Mouse (Mus musculus): ENCODE measurements around the gene Arpc4. TPM values are rescaled to one million over a fixed set of nuclear protein-coding genes. Genes with fewer than 3 reads are reported as not detected.

Gene Arpc4
- polyA plus RNA-seq (2021; fragmentation: Nextera tagmentation): 287 and 388 TPM in 2 replicates
- long read RNA-seq, experiment 1, transcript Arpc4-204 (6 exons, 794 nt): minor isoform, 8 of 1,492 reads
- long read RNA-seq, experiment 1, transcript Arpc4-201 (6 exons, 2,270 nt): major isoform, 1,350 of 1,492 reads
- long read RNA-seq, experiment 1, partial matches to known transcripts: 116 of 1,492 reads
- long read RNA-seq, experiment 1, other reads (novel, unspliced or antisense): 16 of 1,492 reads
- long read RNA-seq, experiment 2, transcript Arpc4-201 (6 exons, 2,270 nt): major isoform, 312 of 436 reads
- long read RNA-seq, experiment 2, partial matches to known transcripts: 117 of 436 reads
- long read RNA-seq, experiment 2, other reads (novel, unspliced or antisense): 4 of 436 reads

GRCm38 (mm10) chr6:113377496-113378385 lies at the start of gene Arpc4, which contains the start of gene Tada3:
TSS of gene Arpc4 (plus strand) at chr6:113378115.
TSS of gene Tada3 (minus strand) at chr6:113377883.

GRCm38 (mm10) chr6:113343177-113344092 lies 34.5 kb upstream of the Arpc4 start, which contains the start of gene Camk1:
TSS of gene Camk1 (minus strand) at chr6:113343984.

GRCm38 (mm10) chr6:113388960-113389359 lies 11.0 kb downstream of the Arpc4 start, which contains the start of gene Ttll3:
TSS of gene Ttll3 (plus strand) at chr6:113389260.

GRCm38 (mm10) chr6:113419199-113419587 lies 41.3 kb downstream of the Arpc4 start, which contains the start of gene Rpusd3:
TSS of gene Rpusd3 (minus strand) at chr6:113419340.

GRCm38 (mm10) chr6:113435664-113436205 lies 57.8 kb downstream of the Arpc4 start, which contains the start of gene Cidec:
TSS of gene Cidec (minus strand) at chr6:113435760.

Other genes starting within 250 kb of the Arpc4 start
- gene Lhfpl4, start 182.7 kb upstream of the Arpc4 start, polyA plus RNA-seq (2021; fragmentation: Nextera tagmentation): 11.3 and 16.3 TPM in 2 replicates
- 12.2 and 14.7 TPM in 2 replicates for gene Mtmr14, start 140.3 kb upstream of the Arpc4 start, polyA plus RNA-seq (2021; fragmentation: Nextera tagmentation)
- 45.4 and 61.0 TPM in 2 replicates for gene Cpne9, start 95.8 kb upstream of the Arpc4 start, polyA plus RNA-seq (2021; fragmentation: Nextera tagmentation)
- gene Brpf1, start 71.0 kb upstream of the Arpc4 start, polyA plus RNA-seq (2021; fragmentation: Nextera tagmentation): 3.6 and 9.5 TPM in 2 replicates
- 2.1 and 4.3 TPM in 2 replicates for gene Ogg1, start 51.1 kb upstream of the Arpc4 start, polyA plus RNA-seq (2021; fragmentation: Nextera tagmentation)
- 117 and 124 TPM in 2 replicates for gene Camk1, start 34.1 kb upstream of the Arpc4 start, polyA plus RNA-seq (2021; fragmentation: Nextera tagmentation)
- gene Tada3, start 232 bp upstream of the Arpc4 start, polyA plus RNA-seq (2021; fragmentation: Nextera tagmentation): 16.2 and 28.5 TPM in 2 replicates
- 3.0 and 3.4 TPM in 2 replicates for gene Ttll3, start 11.1 kb downstream of the Arpc4 start, polyA plus RNA-seq (2021; fragmentation: Nextera tagmentation)
- gene Rpusd3, start 41.2 kb downstream of the Arpc4 start, polyA plus RNA-seq (2021; fragmentation: Nextera tagmentation): 16.2 and 16.3 TPM in 2 replicates
- not detected in 2 replicates for gene Cidec, start 57.6 kb downstream of the Arpc4 start, polyA plus RNA-seq (2021; fragmentation: Nextera tagmentation)
- gene Jagn1, start 64.5 kb downstream of the Arpc4 start, polyA plus RNA-seq (2021; fragmentation: Nextera tagmentation): 76.8 and 86.7 TPM in 2 replicates
- 0.17 and 0.43 TPM in 2 replicates for gene Il17re, start 80.4 kb downstream of the Arpc4 start, polyA plus RNA-seq (2021; fragmentation: Nextera tagmentation)
- gene Il17rc, start 93.3 kb downstream of the Arpc4 start, polyA plus RNA-seq (2021; fragmentation: Nextera tagmentation): 5.2 and 6.6 TPM in 2 replicates
- gene Creld1, start 105.2 kb downstream of the Arpc4 start, polyA plus RNA-seq (2021; fragmentation: Nextera tagmentation): 78.3 and 85.0 TPM in 2 replicates
- gene Prrt3, start 123.8 kb downstream of the Arpc4 start, polyA plus RNA-seq (2021; fragmentation: Nextera tagmentation): 18.0 and 26.8 TPM in 2 replicates
- gene Emc3, start 153.5 kb downstream of the Arpc4 start, polyA plus RNA-seq (2021; fragmentation: Nextera tagmentation): 84.7 and 101 TPM in 2 replicates
- gene Fancd2, start 153.6 kb downstream of the Arpc4 start, polyA plus RNA-seq (2021; fragmentation: Nextera tagmentation): 3.6 and 4.7 TPM in 2 replicates
- gene Fancd2os, start 222.6 kb downstream of the Arpc4 start, polyA plus RNA-seq (2021; fragmentation: Nextera tagmentation): 0.27 and 0.33 TPM in 2 replicates
- gene Brk1, start 226.7 kb downstream of the Arpc4 start, polyA plus RNA-seq (2021; fragmentation: Nextera tagmentation): 287 and 297 TPM in 2 replicates
- gene Vhl, start 245.8 kb downstream of the Arpc4 start, polyA plus RNA-seq (2021; fragmentation: Nextera tagmentation): 37.1 and 39.1 TPM in 2 replicates

Data from left cerebral cortex, adult 6 months (tissue).